Mouse (Mus musculus): ENCODE data around the gene 9530003J23Rik.

DNA sequence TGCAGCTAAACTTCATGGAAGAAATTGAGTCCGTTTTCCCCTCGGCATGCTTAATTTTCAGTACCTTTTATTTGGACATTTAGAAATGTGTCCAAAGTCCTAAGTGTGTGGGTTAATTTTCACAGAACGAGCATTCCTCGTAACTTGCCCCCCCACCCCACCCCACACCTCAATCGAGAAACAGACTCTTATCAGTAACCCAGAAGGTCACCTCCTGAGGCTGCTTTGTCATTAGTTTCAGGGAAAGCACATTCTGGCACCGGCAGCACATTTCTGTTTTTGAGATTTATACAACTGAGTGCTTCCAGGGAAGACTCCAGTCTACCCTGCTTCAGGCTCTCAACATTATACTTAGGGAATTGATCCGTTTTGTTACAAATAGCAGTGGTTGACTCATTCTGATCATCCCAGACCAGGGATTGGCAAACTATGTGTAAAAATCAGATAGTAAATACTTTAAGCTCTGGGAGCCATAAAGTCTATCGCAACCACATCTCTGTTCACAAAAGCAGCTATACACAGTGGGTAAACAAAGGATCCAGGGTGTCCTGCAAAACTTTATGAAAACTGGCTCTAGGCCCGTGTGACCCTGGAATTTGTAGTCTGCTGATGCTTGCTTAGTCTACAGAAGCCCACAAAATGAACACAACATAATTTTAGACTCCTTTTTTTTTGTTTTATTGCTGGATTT lies 53.0 kb downstream of the 9530003J23Rik start:
- TF ChIP-seq CTCF (IDR thresholded peaks at IDR 0.05; ENCODE audit: low read depth, low read length) (no peak), EP300 (IDR thresholded peaks at IDR 0.05; ENCODE audit: insufficient read depth, low read depth, low read length) (no peak)
